Mouse (Mus musculus) ZHBTc4 (cell line): Measurements from ENCODE around the gene Gm21312.
"Not testable (repeated sequence)": the region's sequence is repeated elsewhere in the genome, so short reads cannot be mapped to it uniquely, and the experiment has no call there.

Experiments
- DNase-seq: peaks from one replicate; pipeline ENCODE4 v3.0.0-alpha.2; 2011; ENCODE audit warnings: low read depth, low spot score

The Gm21312 gene

DNA sequence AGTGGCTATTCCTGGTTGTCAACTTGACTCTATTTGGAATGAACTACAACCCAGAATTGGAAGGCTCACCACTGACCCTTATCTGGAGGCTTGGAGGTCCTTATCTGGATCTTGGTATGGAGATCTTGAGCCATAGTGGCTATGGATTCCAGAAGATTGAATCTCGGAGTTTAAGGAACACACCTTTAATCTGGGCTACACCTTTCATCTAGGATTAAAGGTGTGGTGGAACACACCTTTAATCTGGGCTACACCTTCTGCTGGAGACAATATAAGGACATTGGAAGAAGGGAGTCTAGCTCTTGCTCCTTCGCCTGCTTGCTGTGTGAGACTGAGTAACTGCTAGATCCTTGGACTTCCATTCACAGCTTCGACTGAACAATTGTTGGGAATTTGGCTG, at the start of gene Gm21312:
TSS of gene Gm21312 (plus strand) at position 301 of the 400 bp plus-strand sequence.
- DNase-seq, result not testable (repeated sequence)

DNA sequence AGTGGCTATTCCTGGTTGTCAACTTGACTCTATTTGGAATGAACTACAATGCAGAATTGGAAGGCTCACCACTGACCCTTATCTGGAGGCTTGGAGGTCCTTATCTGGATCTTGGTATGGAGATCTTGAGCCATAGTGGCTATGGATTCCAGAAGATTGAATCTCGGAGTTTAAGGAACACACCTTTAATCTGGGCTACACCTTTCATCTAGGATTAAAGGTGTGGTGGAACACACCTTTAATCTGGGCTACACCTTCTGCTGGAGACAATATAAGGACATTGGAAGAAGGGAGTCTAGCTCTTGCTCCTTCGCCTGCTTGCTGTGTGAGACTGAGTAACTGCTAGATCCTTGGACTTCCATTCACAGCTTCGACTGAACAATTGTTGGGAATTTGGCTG, 34.1 kb upstream of the Gm21312 start, which contains the start of gene Gm21293:
TSS of gene Gm21293 (plus strand) at position 301 of the 400 bp plus-strand sequence.
- DNase-seq, result not testable (repeated sequence)

DNA sequence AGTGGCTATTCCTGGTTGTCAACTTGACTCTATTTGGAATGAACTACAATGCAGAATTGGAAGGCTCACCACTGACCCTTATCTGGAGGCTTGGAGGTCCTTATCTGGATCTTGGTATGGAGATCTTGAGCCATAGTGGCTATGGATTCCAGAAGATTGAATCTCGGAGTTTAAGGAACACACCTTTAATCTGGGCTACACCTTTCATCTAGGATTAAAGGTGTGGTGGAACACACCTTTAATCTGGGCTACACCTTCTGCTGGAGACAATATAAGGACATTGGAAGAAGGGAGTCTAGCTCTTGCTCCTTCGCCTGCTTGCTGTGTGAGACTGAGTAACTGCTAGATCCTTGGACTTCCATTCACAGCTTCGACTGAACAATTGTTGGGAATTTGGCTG, 25.6 kb upstream of the Gm21312 start, which contains the start of gene Gm6763:
TSS of gene Gm6763 (plus strand) at position 301 of the 400 bp plus-strand sequence.
- DNase-seq, result not testable (repeated sequence)

DNA sequence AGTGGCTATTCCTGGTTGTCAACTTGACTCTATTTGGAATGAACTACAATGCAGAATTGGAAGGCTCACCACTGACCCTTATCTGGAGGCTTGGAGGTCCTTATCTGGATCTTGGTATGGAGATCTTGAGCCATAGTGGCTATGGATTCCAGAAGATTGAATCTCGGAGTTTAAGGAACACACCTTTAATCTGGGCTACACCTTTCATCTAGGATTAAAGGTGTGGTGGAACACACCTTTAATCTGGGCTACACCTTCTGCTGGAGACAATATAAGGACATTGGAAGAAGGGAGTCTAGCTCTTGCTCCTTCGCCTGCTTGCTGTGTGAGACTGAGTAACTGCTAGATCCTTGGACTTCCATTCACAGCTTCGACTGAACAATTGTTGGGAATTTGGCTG, 17.1 kb upstream of the Gm21312 start, which contains the start of gene Gm8764:
TSS of gene Gm8764 (plus strand) at position 301 of the 400 bp plus-strand sequence.
- not testable (repeated sequence) for DNase-seq

DNA sequence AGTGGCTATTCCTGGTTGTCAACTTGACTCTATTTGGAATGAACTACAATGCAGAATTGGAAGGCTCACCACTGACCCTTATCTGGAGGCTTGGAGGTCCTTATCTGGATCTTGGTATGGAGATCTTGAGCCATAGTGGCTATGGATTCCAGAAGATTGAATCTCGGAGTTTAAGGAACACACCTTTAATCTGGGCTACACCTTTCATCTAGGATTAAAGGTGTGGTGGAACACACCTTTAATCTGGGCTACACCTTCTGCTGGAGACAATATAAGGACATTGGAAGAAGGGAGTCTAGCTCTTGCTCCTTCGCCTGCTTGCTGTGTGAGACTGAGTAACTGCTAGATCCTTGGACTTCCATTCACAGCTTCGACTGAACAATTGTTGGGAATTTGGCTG, 8.6 kb upstream of the Gm21312 start, which contains the start of gene Gm21304:
TSS of gene Gm21304 (plus strand) at position 301 of the 400 bp plus-strand sequence.
- not testable (repeated sequence) for DNase-seq

DNA sequence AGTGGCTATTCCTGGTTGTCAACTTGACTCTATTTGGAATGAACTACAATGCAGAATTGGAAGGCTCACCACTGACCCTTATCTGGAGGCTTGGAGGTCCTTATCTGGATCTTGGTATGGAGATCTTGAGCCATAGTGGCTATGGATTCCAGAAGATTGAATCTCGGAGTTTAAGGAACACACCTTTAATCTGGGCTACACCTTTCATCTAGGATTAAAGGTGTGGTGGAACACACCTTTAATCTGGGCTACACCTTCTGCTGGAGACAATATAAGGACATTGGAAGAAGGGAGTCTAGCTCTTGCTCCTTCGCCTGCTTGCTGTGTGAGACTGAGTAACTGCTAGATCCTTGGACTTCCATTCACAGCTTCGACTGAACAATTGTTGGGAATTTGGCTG, 8.4 kb downstream of the Gm21312 start, which contains the start of gene Gm20765:
TSS of gene Gm20765 (plus strand) at position 301 of the 400 bp plus-strand sequence.
- not testable (repeated sequence) for DNase-seq

DNA sequence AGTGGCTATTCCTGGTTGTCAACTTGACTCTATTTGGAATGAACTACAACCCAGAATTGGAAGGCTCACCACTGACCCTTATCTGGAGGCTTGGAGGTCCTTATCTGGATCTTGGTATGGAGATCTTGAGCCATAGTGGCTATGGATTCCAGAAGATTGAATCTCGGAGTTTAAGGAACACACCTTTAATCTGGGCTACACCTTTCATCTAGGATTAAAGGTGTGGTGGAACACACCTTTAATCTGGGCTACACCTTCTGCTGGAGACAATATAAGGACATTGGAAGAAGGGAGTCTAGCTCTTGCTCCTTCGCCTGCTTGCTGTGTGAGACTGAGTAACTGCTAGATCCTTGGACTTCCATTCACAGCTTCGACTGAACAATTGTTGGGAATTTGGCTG, 16.9 kb downstream of the Gm21312 start, which contains the start of gene Gm4340:
TSS of gene Gm4340 (plus strand) at position 301 of the 400 bp plus-strand sequence.
- not testable (repeated sequence) for DNase-seq

DNA sequence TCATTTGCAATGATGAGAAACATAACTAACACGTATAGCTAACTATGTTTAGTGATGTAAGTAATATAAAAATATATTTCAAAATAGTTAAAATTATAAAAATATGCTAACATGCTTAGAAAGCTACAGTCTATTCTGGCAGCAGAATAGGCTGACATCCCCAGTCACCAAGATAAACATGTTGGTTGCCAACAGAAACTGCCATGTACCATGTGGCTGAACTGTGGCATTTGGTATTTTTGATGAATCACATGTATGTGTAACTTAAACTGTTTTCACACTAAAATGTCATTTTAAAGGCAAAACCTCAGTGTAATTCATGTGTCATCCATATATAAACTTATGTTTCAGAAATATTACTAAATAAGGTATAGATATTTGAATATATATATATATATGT, 32.8 kb downstream of the Gm21312 start:
- DNase-seq, result no peak

DNA sequence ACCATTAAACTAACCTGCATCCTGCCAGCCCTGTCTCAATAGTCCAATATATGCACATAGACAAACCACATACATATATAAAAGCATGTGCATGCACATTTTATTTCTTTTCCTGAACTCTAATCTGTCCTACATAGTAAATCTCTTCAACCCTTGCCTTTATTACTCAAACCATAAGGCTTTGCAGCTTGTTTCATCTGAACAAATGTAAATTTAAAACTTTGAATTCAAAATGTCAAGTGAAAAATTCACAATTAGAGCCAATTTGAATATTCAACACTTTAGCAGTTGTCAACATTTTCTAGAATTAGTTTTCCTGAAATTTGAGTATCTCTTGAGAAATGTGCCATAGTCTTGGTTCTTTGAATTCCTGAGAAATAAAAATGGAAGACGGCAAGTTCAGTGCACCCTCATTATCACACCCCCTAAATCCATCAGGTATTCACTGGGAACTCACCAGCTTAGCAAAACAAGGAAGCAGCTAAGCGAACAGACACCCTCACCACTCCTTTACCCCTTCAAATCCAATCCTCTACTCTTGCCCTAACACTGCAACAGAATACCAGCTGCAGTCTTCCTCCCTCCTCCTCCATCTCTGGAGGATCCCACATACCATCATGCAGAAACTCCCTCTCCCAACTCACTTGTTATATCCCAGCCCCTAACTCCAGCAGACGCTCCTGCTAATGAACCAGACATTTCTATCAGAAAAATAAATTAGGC, 33.6 kb downstream of the Gm21312 start:
- DNase-seq, result no peak

DNA sequence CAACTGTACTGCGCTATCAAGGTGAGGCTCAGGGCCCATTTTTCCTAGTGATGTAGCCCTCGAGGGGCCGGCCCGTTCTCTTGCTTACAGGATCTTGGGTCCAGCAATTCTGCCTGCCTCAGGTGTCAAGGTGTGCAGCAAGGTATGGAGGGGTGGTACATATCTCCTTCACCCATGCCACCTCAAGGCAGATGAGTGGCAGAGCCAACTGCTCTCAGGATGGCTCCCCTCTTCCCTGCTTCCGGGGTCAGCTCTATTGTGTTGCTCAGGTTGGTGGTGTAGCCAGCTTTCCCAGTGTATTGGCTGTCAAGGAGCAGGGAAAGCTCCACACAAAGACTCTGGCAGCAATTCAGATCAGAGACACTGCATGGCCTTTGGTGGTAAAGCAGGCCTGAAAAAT, 37.7 kb downstream of the Gm21312 start:
- DNase-seq, result no peak

DNA sequence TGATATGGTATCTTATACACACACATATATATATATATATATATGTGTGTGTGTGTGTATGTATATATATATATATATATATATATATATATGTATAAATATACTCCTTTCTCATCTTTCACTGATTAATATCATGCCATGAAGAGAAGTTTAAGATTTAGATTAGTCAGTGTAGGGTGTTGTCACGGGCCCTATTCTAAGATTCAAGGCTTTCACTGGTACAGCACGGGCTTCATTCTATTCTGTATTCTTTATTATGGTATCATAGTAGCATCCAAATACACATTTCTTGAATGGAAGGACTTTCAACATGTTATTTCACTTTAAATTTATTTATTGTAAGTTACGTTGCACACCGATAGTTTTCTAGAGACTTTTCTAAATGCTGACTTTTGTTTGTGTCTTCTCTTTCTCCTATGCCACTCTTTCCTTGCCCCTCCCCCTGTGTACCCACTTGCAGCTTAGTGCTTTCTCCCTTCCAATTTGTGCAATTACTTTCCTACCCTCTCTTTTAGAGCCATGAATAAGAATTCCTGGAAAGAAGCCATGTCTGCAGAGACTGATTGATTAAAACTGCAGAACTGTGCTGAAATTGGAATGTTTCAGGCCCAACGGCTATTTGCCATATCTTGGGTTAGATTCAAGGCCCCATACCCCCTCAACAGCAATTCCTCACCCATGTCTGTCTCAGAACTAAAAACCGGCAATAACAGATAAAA, 43.6 kb downstream of the Gm21312 start:
- DNase-seq, result no peak
